Mouse (Mus musculus): ENCODE data around the gene Ubn1. TPM values are rescaled to one million over a fixed set of nuclear protein-coding genes. Genes with fewer than 3 reads are reported as not detected.

Gene Ubn1
- polyA plus RNA-seq, 1 experiment from 2014 or later, result 17.8 TPM

GRCm38 (mm10) chr16:5132401-5132801, 82.5 kb downstream of the Ubn1 start, which contains the start of gene Ppl:
Ppl (minus strand) TSS chr16:5132421.
- peaks cover 86% of the 10 kb centered on the region for H3K27me3 ChIP-seq (ENCODE audit: insufficient read depth, poor library complexity, severe bottlenecking)
- H3K4me1 ChIP-seq (replicated peaks), result peaks cover 38% of the 10 kb centered on the region
- H3K9me3 ChIP-seq, result no peaks in the 10 kb centered on the region
- under 1% methylated on average over 39 of the region's 39 CpGs for WGBS
- no peak within 1 kb of the TSS for H3K27ac ChIP-seq
- peak; percentile 29 for DNase-seq (ENCODE audit: low spot score)
- no peaks in the 10 kb centered on the region for H3K36me3 ChIP-seq
- H3K4me3 ChIP-seq, result peak within 1 kb of the TSS; percentile 51

GRCm38 (mm10) chr16:5134623-5135330, 84.9 kb downstream of the Ubn1 start:
- H3K36me3 ChIP-seq, result no peaks in the 10 kb centered on the region
- H3K27ac ChIP-seq, result no peak overlapping the region
- H3K4me3 ChIP-seq, result no peak overlapping the region
- no peak for DNase-seq (ENCODE audit: low spot score)
- no peaks in the 10 kb centered on the region for H3K9me3 ChIP-seq
- H3K27me3 ChIP-seq (ENCODE audit: insufficient read depth, poor library complexity, severe bottlenecking), result peaks cover 66% of the 10 kb centered on the region
- peaks cover 41% of the 10 kb centered on the region for H3K4me1 ChIP-seq (replicated peaks)
- WGBS, result 83% methylated on average over 14 of the region's 14 CpGs

- H3K27me3 ChIP-seq (ENCODE audit: insufficient read depth, poor library complexity, severe bottlenecking), result peaks cover 56% of the 10 kb centered on the region
- no peak overlapping the region for H3K4me3 ChIP-seq
- no peaks in the 10 kb centered on the region for H3K9me3 ChIP-seq
- no peak for DNase-seq (ENCODE audit: low spot score)
- H3K4me1 ChIP-seq (replicated peaks), result peaks cover 42% of the 10 kb centered on the region
- H3K27ac ChIP-seq, result no peak overlapping the region
- H3K36me3 ChIP-seq, result no peaks in the 10 kb centered on the region
- 79% methylated on average over 8 of the region's 8 CpGs for WGBS
These were observed 85.8 kb downstream of the Ubn1 start for GRCm38 (mm10) chr16:5135551-5136261.

Other genes starting within 250 kb of the Ubn1 start
- 0.51 and 0.55 TPM in 2 replicates for gene 4930562C15Rik, start 214.6 kb upstream of the Ubn1 start, polyA plus RNA-seq (2016; fragmentation: Nextera tagmentation; extraction: Ambion mirVana)
- 33.1 and 41.3 TPM in 2 replicates for gene Ubald1, start 169.7 kb upstream of the Ubn1 start, polyA plus RNA-seq (2016; fragmentation: Nextera tagmentation; extraction: Ambion mirVana)
- gene Mgrn1, start 163.8 kb upstream of the Ubn1 start, polyA plus RNA-seq (2016; fragmentation: Nextera tagmentation; extraction: Ambion mirVana), result 71.6 and 80.8 TPM in 2 replicates
- gene Nudt16l1, start 111.3 kb upstream of the Ubn1 start, polyA plus RNA-seq (2016; fragmentation: Nextera tagmentation; extraction: Ambion mirVana), result 141 and 145 TPM in 2 replicates
- gene Anks3, start 85.9 kb upstream of the Ubn1 start, polyA plus RNA-seq (2016; fragmentation: Nextera tagmentation; extraction: Ambion mirVana), result 52.3 and 60.0 TPM in 2 replicates
- gene Sept12, start 52.2 kb upstream of the Ubn1 start, polyA plus RNA-seq (2016; fragmentation: Nextera tagmentation; extraction: Ambion mirVana), result 0.05 TPM in 1 of 2 replicates, not detected in the other
- 4.6 and 5.4 TPM in 2 replicates for gene Smim22, start 42.8 kb upstream of the Ubn1 start, polyA plus RNA-seq (2016; fragmentation: Nextera tagmentation; extraction: Ambion mirVana)
- gene Rogdi, start 36.5 kb upstream of the Ubn1 start, polyA plus RNA-seq (2016; fragmentation: Nextera tagmentation; extraction: Ambion mirVana), result 63.7 and 108 TPM in 2 replicates
- 211 and 219 TPM in 2 replicates for gene Glyr1, start 194 bp upstream of the Ubn1 start, polyA plus RNA-seq (2016; fragmentation: Nextera tagmentation; extraction: Ambion mirVana)
- 1.4 and 1.9 TPM in 2 replicates for gene Ppl, start 82.4 kb downstream of the Ubn1 start, polyA plus RNA-seq (2016; fragmentation: Nextera tagmentation; extraction: Ambion mirVana)
- gene Sec14l5, start 97.1 kb downstream of the Ubn1 start, polyA plus RNA-seq (2016; fragmentation: Nextera tagmentation; extraction: Ambion mirVana), result 0.29 and 0.78 TPM in 2 replicates
- 14.4 and 15.3 TPM in 2 replicates for gene Nagpa, start 154.0 kb downstream of the Ubn1 start, polyA plus RNA-seq (2016; fragmentation: Nextera tagmentation; extraction: Ambion mirVana)
- 1.8 and 3.2 TPM in 2 replicates for gene AU021092, start 172.2 kb downstream of the Ubn1 start, polyA plus RNA-seq (2016; fragmentation: Nextera tagmentation; extraction: Ambion mirVana)
- gene Alg1, start 183.6 kb downstream of the Ubn1 start, polyA plus RNA-seq (2016; fragmentation: Nextera tagmentation; extraction: Ambion mirVana), result 27.8 and 28.0 TPM in 2 replicates
- 20.2 and 20.7 TPM in 2 replicates for gene Eef2kmt, start 205.9 kb downstream of the Ubn1 start, polyA plus RNA-seq (2016; fragmentation: Nextera tagmentation; extraction: Ambion mirVana)

Data from hindbrain, embryonic 10.5 days (tissue).